Mouse (Mus musculus): Measurements from ENCODE around the gene Ap3b1.

- TF ChIP-seq CTCF (IDR thresholded peaks at IDR 0.05): no peak
- TF ChIP-seq POLR2A (IDR thresholded peaks at IDR 0.05; ENCODE audit: insufficient read depth, low read depth, low read length): no peak
- TF ChIP-seq EP300 (IDR thresholded peaks at IDR 0.05; ENCODE audit: insufficient read depth, low read depth, low read length): no peak
Observed at GRCm38 (mm10) chr13:94529138-94529537, 170.4 kb downstream of the Ap3b1 start.

Measured in heart, adult 2 months (tissue).